Mouse (Mus musculus): Measurements from ENCODE around the gene Flrt3.

Gene Flrt3

DNA sequence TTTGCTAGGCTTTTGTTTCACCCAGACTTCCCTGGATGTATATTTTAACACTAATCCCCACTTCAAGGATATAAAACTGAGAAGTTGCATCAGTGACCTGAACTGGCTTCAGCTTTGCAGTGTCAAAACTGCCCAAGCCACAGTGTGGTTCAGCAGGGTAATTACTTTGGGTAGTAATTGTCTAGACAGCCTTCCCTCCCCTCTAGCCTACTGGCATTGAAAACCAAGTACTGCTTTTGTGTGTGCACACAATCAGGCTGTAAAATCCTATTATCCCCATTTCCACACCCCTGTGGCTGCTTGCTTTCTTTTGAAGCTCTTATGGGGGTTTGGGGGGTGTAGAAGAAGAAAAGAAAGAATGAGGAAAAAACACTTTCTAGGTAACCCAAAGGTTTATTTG, 17.8 kb downstream of the Flrt3 start:
- no peak for DNase-seq (ENCODE audit: low read depth, low spot score)

DNA sequence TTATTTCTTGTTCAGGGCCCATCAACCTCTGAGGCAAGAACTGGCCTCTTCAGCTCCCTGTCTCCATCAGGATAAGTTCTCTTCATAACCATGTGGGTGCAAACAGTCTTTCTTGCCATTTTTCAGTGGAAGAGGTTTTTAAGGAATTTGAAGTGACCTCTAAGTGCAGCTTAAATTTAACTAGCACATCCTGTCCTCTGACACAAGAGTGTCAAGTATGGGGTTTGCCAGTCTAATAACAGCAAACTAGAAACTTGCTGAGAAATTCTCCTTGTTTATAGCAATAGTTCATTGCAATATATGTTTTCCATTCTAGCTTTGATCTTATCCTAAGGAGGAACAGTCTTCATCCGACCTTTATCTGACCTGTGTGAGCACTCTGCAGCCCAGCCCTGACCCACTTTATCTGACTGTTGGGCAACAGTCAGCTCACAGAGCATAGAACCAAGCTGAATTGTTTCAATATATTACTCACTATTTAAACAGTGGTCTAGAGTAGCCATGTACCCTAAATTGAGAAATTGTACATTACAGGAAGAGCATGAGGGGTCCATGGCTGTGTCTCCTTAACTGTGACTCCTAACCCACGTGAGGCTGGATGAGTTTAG, 49.4 kb downstream of the Flrt3 start:
- no peak for DNase-seq (ENCODE audit: low read depth, low spot score)

DNA sequence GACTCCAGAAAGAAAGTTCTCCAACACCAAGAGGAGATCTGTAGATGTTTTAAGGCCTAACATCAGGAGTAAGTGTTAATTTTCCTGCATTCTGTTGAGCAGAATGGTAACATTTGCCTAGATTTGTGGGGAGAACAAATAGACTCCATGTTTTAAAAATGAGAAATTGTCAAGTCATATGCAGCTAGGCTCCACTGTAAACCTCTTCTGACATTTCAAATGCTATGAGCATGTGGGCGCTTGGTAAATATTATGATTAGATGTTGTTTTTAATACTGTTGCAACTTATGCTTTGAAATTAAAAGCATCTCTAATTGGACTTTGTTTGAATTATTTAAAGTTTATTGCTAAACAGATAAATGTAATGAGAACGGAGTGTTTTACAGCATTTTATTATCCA, 55.8 kb downstream of the Flrt3 start:
- no peak for DNase-seq (ENCODE audit: low read depth, low spot score)
